13 mouse cellular contexts compared by ENCODE assay signal in the genomic region with DNA sequence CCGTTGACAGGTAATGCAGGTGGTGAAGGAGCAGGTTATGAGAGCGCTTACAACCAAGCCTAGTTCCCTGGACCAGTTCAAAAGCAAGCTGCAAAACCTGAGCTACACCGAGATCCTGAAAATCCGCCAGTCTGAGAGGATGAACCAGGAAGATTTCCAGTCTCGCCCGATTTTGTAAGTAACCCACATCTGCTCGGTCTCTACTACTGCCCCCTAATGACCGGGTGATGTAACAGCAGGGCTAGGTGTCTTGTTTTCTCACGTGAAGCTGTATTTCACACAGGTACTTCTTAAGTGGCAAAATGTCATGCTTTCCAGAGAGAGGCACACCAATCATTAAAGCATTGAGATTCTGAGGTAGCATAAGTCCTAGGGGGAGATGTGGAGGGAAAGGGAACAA.
DNase-seq lines count a peak whose midpoint lies in the region; ATAC-seq and TF ChIP-seq lines count a peak whose summit lies in the region.
"Had no signal": no experiment of that assay in that cellular context is flagged by ENCODE, and none has a peak within 500 bp of the region (broad histone marks: within the 10 kb centered on the region; RNA-seq: fewer than 3 reads in every experiment).

No protein-coding gene starts in this region.

- TF ChIP-seq CTCF in gastrocnemius, adult 2 months (IDR thresholded peaks at IDR 0.05): peak; percentile 40
- TF ChIP-seq CTCF in lung, postnatal 0 days (IDR thresholded peaks at IDR 0.05): peak; percentile 46
- peak; percentile 40 for TF ChIP-seq CTCF in cortical plate, adult 2 months (IDR thresholded peaks at IDR 0.05; ENCODE audit: extremely low read depth, insufficient read depth, low read length)

- intact Hi-C loops in gastrocnemius, adult 2 months (cut with DNase I): loop anchor here (10.0 kb wide), 1 partner anchor 250 kb away; no protein-coding TSS in a partner anchor
- intact Hi-C loops in gastrocnemius, postnatal 14 days (cut with DNase I; ENCODE audit: low total_unique reads): no loop called here

- H3K4me2 ChIP-seq in lung, postnatal 0 days (replicated peaks; ENCODE audit: low read depth, low read length): no peak overlapping the region
- H3K4me2 ChIP-seq: limb, embryonic 13.5 days; neural tube, embryonic 12.5 days had no signal

- no peak overlapping the region for H3K4me3 ChIP-seq in gastrocnemius, adult 2 months
- no peak overlapping the region for H3K4me3 ChIP-seq in lung, postnatal 0 days (ENCODE audit: low read depth, low read length)
- H3K4me3 ChIP-seq in cortical plate, adult 2 months (ENCODE audit: insufficient read depth, low read length): no peak overlapping the region
- H3K4me3 ChIP-seq: limb, embryonic 13.5 days; neural tube, embryonic 12.5 days had no signal

- TF ChIP-seq EP300 in lung, postnatal 0 days (IDR thresholded peaks at IDR 0.05): no peak

- DNase-seq in gastrocnemius, adult 2 months: no peak
- DNase-seq in gastrocnemius, postnatal 14 days: no peak
- no peak for DNase-seq in lung, postnatal 0 days (ENCODE audit: low spot score)
- no peak for DNase-seq in lung, postnatal 36 days
- DNase-seq in frontal cortex, postnatal 25 days (ENCODE audit: low spot score in 2 of 2): no peak
- DNase-seq: adrenal gland, postnatal 25 days; cerebellum, postnatal 14 days had no signal

- no peaks in the 10 kb centered on the region for H3K27me3 ChIP-seq in lung, postnatal 0 days (replicated peaks; ENCODE audit: insufficient read depth, low read length)
- H3K27me3 ChIP-seq: limb, embryonic 13.5 days; neural tube, embryonic 12.5 days had no signal

- H3K36me3 ChIP-seq in lung, postnatal 0 days (ENCODE audit: insufficient read depth, low read length): no peaks in the 10 kb centered on the region
- H3K36me3 ChIP-seq: limb, embryonic 13.5 days had no signal

- WGBS in lung, postnatal 0 days: 87% methylated on average over 9 of the region's 9 CpGs

- no peak overlapping the region for H3K9ac ChIP-seq in lung, postnatal 0 days (replicated peaks; ENCODE audit: low read depth)
- H3K9ac ChIP-seq: limb, embryonic 13.5 days; neural tube, embryonic 12.5 days had no signal

- ATAC-seq in lung, postnatal 0 days: no peak
- no peak for ATAC-seq in activated CD4-positive, CD25-positive, alpha-beta regulatory T cell, adult 4 months
- ATAC-seq in cerebellum, adult (ENCODE audit: insufficient number of reproducible peaks, low FRiP score, low TSS enrichment): no peak
- ATAC-seq: hindbrain, embryonic 16.5 days had no signal

- H3K9me3 ChIP-seq in lung, postnatal 0 days (ENCODE audit: low read length): no peaks in the 10 kb centered on the region
- H3K9me3 ChIP-seq: limb, embryonic 13.5 days; neural tube, embryonic 12.5 days had no signal

- no peaks in the 10 kb centered on the region for H3K4me1 ChIP-seq in lung, postnatal 0 days (ENCODE audit: insufficient read depth, low read depth, low read length)
- no peaks in the 10 kb centered on the region; the same call in 1 of the 2 replicates for H3K4me1 ChIP-seq in cortical plate, adult 2 months (ENCODE audit: control insufficient read depth, insufficient read depth, low read length)
- H3K4me1 ChIP-seq: limb, embryonic 13.5 days; neural tube, embryonic 12.5 days had no signal

- no peak overlapping the region for H3K27ac ChIP-seq in gastrocnemius, adult 2 months
- H3K27ac ChIP-seq in lung, postnatal 0 days (ENCODE audit: low read length): no peak overlapping the region
- H3K27ac ChIP-seq in cortical plate, adult 2 months (ENCODE audit: insufficient read depth, low read length): no peak overlapping the region
- H3K27ac ChIP-seq: limb, embryonic 13.5 days; neural tube, embryonic 12.5 days had no signal

- no peak for TF ChIP-seq POLR2A in cortical plate, adult 2 months (IDR thresholded peaks at IDR 0.05; ENCODE audit: extremely low read depth, insufficient read depth, low read length)
